9 mouse cellular contexts compared by ENCODE assay signal in genomic region chr7:105411874-105412632, GRCm38 (mm10). TPM values are rescaled to one million over a fixed set of nuclear protein-coding genes. Genes with fewer than 3 reads are reported as not detected.
DNase-seq lines count a peak whose midpoint lies in the region; ATAC-seq and TF ChIP-seq lines count a peak whose summit lies in the region.
"Not testable (repeated sequence)": the region's sequence is repeated elsewhere in the genome, so short reads cannot be mapped to it uniquely, and the experiment has no call there.
"Had no signal": no experiment of that assay in that cellular context is flagged by ENCODE, and none has a peak within 500 bp of the region (broad histone marks: within the 10 kb centered on the region; RNA-seq: fewer than 3 reads in every experiment).

No protein-coding gene starts in this region.

- H3K9me3 ChIP-seq in ES-E14 (ENCODE audit: control insufficient read depth, insufficient read depth, low read depth, low read length); forebrain, embryonic 14.5 days (replicated peaks; ENCODE audit: control insufficient read depth, low read length); liver, embryonic 14.5 days (ENCODE audit: control insufficient read depth, low read length): not testable (repeated sequence)

- WGBS in forebrain, embryonic 14.5 days: 63% methylated on average over 8 of the region's 8 CpGs
- WGBS in liver, embryonic 14.5 days (ENCODE audit: insufficient replicate concordance): 46% methylated on average over 8 of the region's 8 CpGs
- 38% methylated on average over 8 of the region's 8 CpGs for WGBS in olfactory bulb, adult 2 months
- whole genome bisulfite sequencing in thymus, adult 2 months: 62% methylated on average over 8 of the region's 8 CpGs

- intact Hi-C loops in heart, postnatal 14 days (cut with DNase I): loop anchor here (1.0 to 5.0 kb wide), 3 partner anchors 66 to 240 kb away; no protein-coding TSS in a partner anchor

- not testable (repeated sequence) for H3K9ac ChIP-seq in ES-E14 (ENCODE audit: insufficient read depth, low read depth, low read length, poor library complexity, severe bottlenecking); forebrain, embryonic 14.5 days (ENCODE audit: low read length); liver, embryonic 14.5 days (replicated peaks)

- H3K4me1 ChIP-seq in ES-E14 (ENCODE audit: control insufficient read depth in 2 of 2, insufficient read depth in 2 of 2, low read length in 2 of 2, poor library complexity in 1 of 2); forebrain, embryonic 14.5 days (ENCODE audit: control insufficient read depth, insufficient read depth, low read length); liver, embryonic 14.5 days (replicated peaks; ENCODE audit: control insufficient read depth in 2 of 2, insufficient read depth in 2 of 2, low read length in 1 of 2); thymus, adult 2 months (replicated peaks; ENCODE audit: control insufficient read depth, insufficient read depth, low read length): not testable (repeated sequence)
- H3K4me1 ChIP-seq in olfactory bulb, adult 2 months (ENCODE audit: control insufficient read depth, insufficient read depth, low read length): peaks cover 23% of the 10 kb centered on the region

- H3K4me2 ChIP-seq in forebrain, embryonic 14.5 days (ENCODE audit: low read length); liver, embryonic 14.5 days (ENCODE audit: low read depth): not testable (repeated sequence)

- H3K36me3 ChIP-seq in ES-E14 (ENCODE audit: control insufficient read depth, insufficient read depth, low read length, poor library complexity, severe bottlenecking); forebrain, embryonic 14.5 days (ENCODE audit: control insufficient read depth, insufficient read depth, low read length); liver, embryonic 14.5 days (replicated peaks; ENCODE audit: control insufficient read depth, insufficient read depth, low read depth); thymus, adult 2 months (ENCODE audit: control insufficient read depth, insufficient read depth, low read length): not testable (repeated sequence)

- H3K27ac ChIP-seq in ES-E14 (ENCODE audit: insufficient read depth, low read depth, low read length, poor library complexity, severe bottlenecking); forebrain, embryonic 14.5 days (ENCODE audit: low read depth, low read length); liver, embryonic 14.5 days; olfactory bulb, adult 2 months (ENCODE audit: insufficient read depth, low read depth, low read length); thymus, adult 2 months (ENCODE audit: control insufficient read depth, insufficient read depth, low read length): not testable (repeated sequence)

- not testable (repeated sequence) for TF ChIP-seq POLR2A in olfactory bulb, adult 2 months (IDR thresholded peaks at IDR 0.05; ENCODE audit: insufficient read depth, low read depth, low read length); thymus, adult 2 months (IDR thresholded peaks at IDR 0.05; ENCODE audit: control insufficient read depth, extremely low read depth, insufficient read depth, low read length, poor library complexity)

- not testable (repeated sequence) for H3K27me3 ChIP-seq in forebrain, embryonic 14.5 days (replicated peaks; ENCODE audit: control insufficient read depth, insufficient read depth, low read length); liver, embryonic 14.5 days (ENCODE audit: control insufficient read depth, insufficient read depth, low read length); thymus, adult 2 months (ENCODE audit: control insufficient read depth, insufficient read depth, low read length)

- ATAC-seq in forebrain, embryonic 14.5 days: peak; percentile 77
- ATAC-seq in liver, embryonic 14.5 days (ENCODE audit: insufficient read depth): not testable (repeated sequence)

- TF ChIP-seq CTCF in liver, embryonic 14.5 days (IDR thresholded peaks at IDR 0.05; ENCODE audit: low read depth): peak; percentile 92
- peak; percentile 83 for TF ChIP-seq CTCF in olfactory bulb, adult 2 months (IDR thresholded peaks at IDR 0.05; ENCODE audit: insufficient read depth, low read depth, low read length)
- peak; percentile 80; the same call in 1 of the 2 replicates for TF ChIP-seq CTCF in thymus, adult 2 months (IDR thresholded peaks at IDR 0.05; ENCODE audit: borderline replicate concordance, control insufficient read depth, extremely low read depth, insufficient read depth, low read length, poor library complexity)

- H3K4me3 ChIP-seq in ES-E14 (ENCODE audit: insufficient read depth in 1 of 2, low read depth in 1 of 2, low read length in 2 of 2, poor library complexity in 1 of 2, severe bottlenecking in 1 of 2); forebrain, embryonic 14.5 days (ENCODE audit: low read depth, low read length); liver, embryonic 14.5 days (ENCODE audit: insufficient read depth in 1 of 2, low read depth in 2 of 2, low read length in 2 of 2); olfactory bulb, adult 2 months (ENCODE audit: insufficient read depth, low read depth, low read length); thymus, adult 2 months (ENCODE audit: control insufficient read depth, insufficient read depth, low read length): not testable (repeated sequence)

- in situ Hi-C loops in ES-E14 (cut with MboI; ENCODE audit: low sequenced_read_pairs in 2 of 2, unreplicated experiment in 2 of 2): loop anchor here in 1 of 2 experiments (10.0 kb wide), 1 partner anchor 63 kb away; no protein-coding TSS in a partner anchor

- not testable (repeated sequence) for DNase-seq in ES-E14 (ENCODE audit: low read depth, low spot score)
- peak; percentile 66 for DNase-seq in cerebellum, adult 11 months
- peak; percentile 73 for DNase-seq in forebrain, embryonic 14.5 days (ENCODE audit: low spot score)
- peak; percentile 79 to 87 for DNase-seq in heart, postnatal 14 days
- peak; percentile 74 to 91 for DNase-seq in kidney, postnatal 25 days
- peak; percentile 11 to 26 (median 26) for DNase-seq in liver, embryonic 14.5 days (ENCODE audit: low read depth in 3 of 3, low spot score in 3 of 3)
- DNase-seq in thymus, adult 2 months: peak; percentile 66

- not testable (repeated sequence) for TF ChIP-seq EP300 in liver, embryonic 14.5 days (IDR thresholded peaks at IDR 0.05; ENCODE audit: low read depth)

TF ChIP-seq in ES-E14, 5 proteins besides CTCF, POLR2A, EP300 and RAD21:
- peak; percentile 52; the same call in 1 of the 2 replicates for TF ChIP-seq ZC3H11A (IDR thresholded peaks at IDR 0.05; ENCODE audit: borderline replicate concordance, low read depth, low read length)

RNA-seq across cellular contexts. Expression of gene Cnga4, which starts 7.7 kb away (rescaled TPM):
- 0.13 and 0.37 TPM in 2 replicates for total RNA-seq in ES-E14 (2012; rRNA removed)
- not detected in 2 replicates for polyA plus RNA-seq in forebrain, embryonic 14.5 days (2014; fragmentation: Nextera tagmentation; extraction: Ambion mirVana)
- under 1 TPM in 1 of 2 experiments, not detected in 1; 0.10 TPM for total RNA-seq in heart, postnatal 14 days (2021)
- polyA plus RNA-seq in liver, embryonic 14.5 days (2012; rRNA removed): 0.02 TPM in 1 of 2 replicates, not detected in the other
- polyA plus RNA-seq in liver, embryonic 14.5 days (2014; fragmentation: Nextera tagmentation; extraction: Ambion mirVana): not detected in 2 replicates
- not detected in 2 replicates for polyA plus RNA-seq in olfactory bulb, adult 2 months (2012; ENCODE audit: insufficient read depth, insufficient read length, low replicate concordance, missing spikeins)
- 0.19 TPM in 1 of 2 replicates, not detected in the other for polyA plus RNA-seq in thymus, adult 2 months (2012; rRNA removed)

RNA-seq across cellular contexts. Expression of gene Fam160a2, which starts 12.2 kb away (rescaled TPM):
- total RNA-seq in ES-E14 (2012; rRNA removed): 29.9 and 37.6 TPM in 2 replicates
- 30.4 and 39.8 TPM in 2 replicates for polyA plus RNA-seq in forebrain, embryonic 14.5 days (2014; fragmentation: Nextera tagmentation; extraction: Ambion mirVana)
- 10 to 100 TPM; 19.5 to 25.2 TPM for total RNA-seq in heart, postnatal 14 days (2021)
- 8.1 and 8.7 TPM in 2 replicates for polyA plus RNA-seq in liver, embryonic 14.5 days (2012; rRNA removed)
- polyA plus RNA-seq in liver, embryonic 14.5 days (2014; fragmentation: Nextera tagmentation; extraction: Ambion mirVana): 7.4 and 8.1 TPM in 2 replicates
- not detected in 2 replicates for polyA plus RNA-seq in olfactory bulb, adult 2 months (2012; ENCODE audit: insufficient read depth, insufficient read length, low replicate concordance, missing spikeins)
- 36.6 and 52.6 TPM in 2 replicates for polyA plus RNA-seq in thymus, adult 2 months (2012; rRNA removed)

RNA-seq across cellular contexts. Expression of gene Cckbr, which starts 13.5 kb away (rescaled TPM):
- 0.27 and 0.58 TPM in 2 replicates for total RNA-seq in ES-E14 (2012; rRNA removed)
- polyA plus RNA-seq in forebrain, embryonic 14.5 days (2014; fragmentation: Nextera tagmentation; extraction: Ambion mirVana): 1.1 and 1.6 TPM in 2 replicates
- not detected for total RNA-seq in heart, postnatal 14 days (2021)
- polyA plus RNA-seq in liver, embryonic 14.5 days (2012; rRNA removed): not detected in 2 replicates
- polyA plus RNA-seq in liver, embryonic 14.5 days (2014; fragmentation: Nextera tagmentation; extraction: Ambion mirVana): not detected in 2 replicates
- polyA plus RNA-seq in olfactory bulb, adult 2 months (2012; ENCODE audit: insufficient read depth, insufficient read length, low replicate concordance, missing spikeins): not detected in 2 replicates
- 0.24 and 0.28 TPM in 2 replicates for polyA plus RNA-seq in thymus, adult 2 months (2012; rRNA removed)

RNA-seq across cellular contexts. Expression of gene Gm5901, which starts 37.2 kb away (rescaled TPM):
- 0.89 and 2.4 TPM in 2 replicates for total RNA-seq in ES-E14 (2012; rRNA removed)
- polyA plus RNA-seq in forebrain, embryonic 14.5 days (2014; fragmentation: Nextera tagmentation; extraction: Ambion mirVana): not detected in 2 replicates
- total RNA-seq in heart, postnatal 14 days (2021): not detected
- not detected in 2 replicates for polyA plus RNA-seq in liver, embryonic 14.5 days (2012; rRNA removed)
- not detected in 2 replicates for polyA plus RNA-seq in liver, embryonic 14.5 days (2014; fragmentation: Nextera tagmentation; extraction: Ambion mirVana)
- polyA plus RNA-seq in olfactory bulb, adult 2 months (2012; ENCODE audit: insufficient read depth, insufficient read length, low replicate concordance, missing spikeins): not detected in 2 replicates
- polyA plus RNA-seq in thymus, adult 2 months (2012; rRNA removed): 0.08 TPM in 1 of 2 replicates, not detected in the other
- polyA plus RNA-seq: embryonic facial prominence, embryonic 15.5 days had no signal

RNA-seq across cellular contexts. Expression of gene Olfr692, which starts 44.0 kb away (rescaled TPM):
- total RNA-seq in ES-E14 (2012; rRNA removed): 0.26 TPM in 1 of 2 replicates, not detected in the other
- not detected in 2 replicates for polyA plus RNA-seq in forebrain, embryonic 14.5 days (2014; fragmentation: Nextera tagmentation; extraction: Ambion mirVana)
- not detected for total RNA-seq in heart, postnatal 14 days (2021)
- not detected in 2 replicates for polyA plus RNA-seq in liver, embryonic 14.5 days (2012; rRNA removed)
- not detected in 2 replicates for polyA plus RNA-seq in liver, embryonic 14.5 days (2014; fragmentation: Nextera tagmentation; extraction: Ambion mirVana)
- not detected in 2 replicates for polyA plus RNA-seq in olfactory bulb, adult 2 months (2012; ENCODE audit: insufficient read depth, insufficient read length, low replicate concordance, missing spikeins)
- not detected in 2 replicates for polyA plus RNA-seq in thymus, adult 2 months (2012; rRNA removed)
